Mouse (Mus musculus) cortical plate, adult 2 months (tissue): Measurements from ENCODE around the gene Cstf2t.

Experiments
- CTCF ChIP-seq: fragments of 200-500 bp; IDR thresholded peaks from 2 replicates; pipeline ENCODE4 v1.5.1; 2011; ENCODE audit warnings: mild to moderate bottlenecking, control low read depth, low read length; ENCODE audit not compliant: insufficient read depth; ENCODE audit errors: extremely low read depth
- POLR2A ChIP-seq: fragments of 200-500 bp; IDR thresholded peaks from 2 replicates; pipeline ENCODE4 v1.6.1; 2011; ENCODE audit warnings: mild to moderate bottlenecking, low read length, control low read depth; ENCODE audit not compliant: insufficient read depth; ENCODE audit errors: extremely low read depth

- TF ChIP-seq POLR2A (no peak), CTCF (no peak)
Measured at GRCm38 (mm10) chr19:31106835-31107554, 24.4 kb downstream of the Cstf2t start.
